Mouse (Mus musculus): ENCODE measurements at regions not wholly inside any gene's neighbourhood (a gene's known extent, or its start where the extent isn't known, plus 50 kb on each side); places are given as distances from the start of the nearest gene placed in this dataset.

DNA sequence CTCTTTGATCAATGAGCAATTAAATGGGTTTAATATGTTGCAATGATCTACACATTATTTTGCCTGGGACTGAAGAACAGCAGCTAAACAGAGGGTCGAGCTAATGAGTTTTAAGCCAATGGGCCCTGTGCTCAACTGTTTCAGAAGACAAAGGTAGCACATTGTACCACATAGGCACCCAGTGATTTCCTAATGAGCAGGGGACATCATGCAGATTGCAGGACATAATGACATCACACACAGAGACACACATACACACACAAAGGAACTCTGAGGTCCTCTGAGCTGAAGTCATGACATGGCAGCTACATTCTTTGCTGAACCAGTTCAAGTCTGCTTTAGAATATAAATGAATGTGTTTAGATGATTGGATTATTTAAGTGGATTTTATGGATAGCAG lies 71.9 kb downstream of the Zfp330 start:
- Histone ChIP-seq H3K9ac (no peak overlapping the region), H3K4me3 (no peak overlapping the region), H3K27me3 (no peaks in the 10 kb centered on the region), H3K36me3 (no peaks in the 10 kb centered on the region), H3K4me2 (no peak overlapping the region), H3K27ac (no peak overlapping the region), H3K9me3 (no peaks in the 10 kb centered on the region), H3K4me1 (replicated peaks) (no peaks in the 10 kb centered on the region)
- 60% methylated on average over 1 of the region's 1 CpGs for WGBS
- ATAC-seq (ENCODE audit: low FRiP score), result no peak

DNA sequence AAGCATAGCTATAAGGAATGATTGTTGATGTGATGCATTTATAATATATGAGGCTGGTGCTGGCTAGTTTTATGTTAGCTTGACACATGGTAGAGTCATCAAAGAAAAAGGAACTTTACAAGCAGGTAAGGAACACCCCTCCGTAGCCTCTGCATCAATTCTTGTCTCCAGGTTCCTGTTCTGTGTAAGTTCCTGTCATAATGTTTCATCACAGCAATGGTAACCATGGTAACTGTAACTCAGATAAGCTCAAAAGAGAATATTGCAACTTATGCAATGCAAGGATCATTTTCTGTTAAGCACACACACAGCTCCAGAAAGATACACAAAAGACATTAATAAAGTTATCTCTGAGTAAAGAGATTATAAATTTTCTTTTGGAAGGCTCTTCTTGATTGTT lies 73.5 kb downstream of the Zfp330 start:
- Histone ChIP-seq H3K9ac (no peak overlapping the region), H3K9me3 (no peaks in the 10 kb centered on the region), H3K4me1 (replicated peaks) (no peaks in the 10 kb centered on the region), H3K36me3 (no peaks in the 10 kb centered on the region), H3K27ac (no peak overlapping the region), H3K27me3 (no peaks in the 10 kb centered on the region), H3K4me3 (no peak overlapping the region), H3K4me2 (no peak overlapping the region)
- no peak for ATAC-seq (ENCODE audit: low FRiP score)
- WGBS, result 78% methylated on average over 1 of the region's 1 CpGs

DNA sequence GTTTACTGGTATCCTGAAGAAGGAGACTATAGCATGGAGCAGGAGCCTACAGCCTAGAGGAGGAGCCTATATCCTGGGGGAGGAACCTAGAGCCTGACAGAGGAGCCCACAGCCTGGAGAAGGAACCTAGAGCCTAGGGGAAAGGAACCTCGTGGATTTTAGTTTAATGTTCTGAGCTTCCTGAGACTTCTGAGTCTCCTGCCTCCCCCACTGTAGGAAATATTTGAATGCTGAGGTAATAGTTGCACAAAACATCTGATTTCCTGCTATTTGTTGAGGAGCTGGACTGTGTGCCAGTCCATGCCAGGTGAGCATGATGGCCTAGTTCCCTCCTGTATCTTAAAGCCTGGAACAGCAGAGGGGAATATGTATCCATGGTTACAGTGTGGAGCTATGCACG lies 74.7 kb downstream of the Zfp330 start:
- Histone ChIP-seq H3K36me3 (no peaks in the 10 kb centered on the region), H3K9me3 (no peaks in the 10 kb centered on the region), H3K9ac (no peak overlapping the region), H3K4me3 (no peak overlapping the region), H3K27ac (no peak overlapping the region), H3K4me2 (no peak overlapping the region), H3K4me1 (replicated peaks) (no peaks in the 10 kb centered on the region), H3K27me3 (no peaks in the 10 kb centered on the region)
- 77% methylated on average over 2 of the region's 2 CpGs for WGBS
- no peak for ATAC-seq (ENCODE audit: low FRiP score)

DNA sequence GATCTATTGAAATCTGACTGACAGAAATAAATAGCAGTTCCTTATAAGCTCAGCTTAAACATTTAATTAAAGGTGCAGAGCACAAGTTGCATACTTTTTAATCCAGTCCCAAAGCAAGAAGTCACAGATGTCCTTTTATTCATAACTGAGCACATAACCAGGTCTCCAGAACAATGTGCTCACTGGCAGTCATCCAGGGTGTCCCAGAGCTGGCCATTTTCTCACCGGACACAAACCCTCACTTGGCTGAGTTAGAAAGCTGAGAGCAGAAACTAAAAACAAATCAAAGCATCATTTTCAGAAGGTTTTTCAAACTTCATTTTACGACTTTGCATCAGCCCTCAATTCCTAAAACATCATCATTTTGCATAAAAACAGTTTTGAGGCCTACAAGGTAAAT lies 75.9 kb downstream of the Zfp330 start:
- no peak overlapping the region for H3K4me3 ChIP-seq
- H3K4me2 ChIP-seq, result no peak overlapping the region
- H3K9me3 ChIP-seq, result no peaks in the 10 kb centered on the region
- WGBS, result 78% methylated on average over 2 of the region's 2 CpGs
- H3K9ac ChIP-seq, result no peak overlapping the region
- H3K27ac ChIP-seq, result no peak overlapping the region
- H3K4me1 ChIP-seq (replicated peaks), result no peaks in the 10 kb centered on the region
- ATAC-seq (ENCODE audit: low FRiP score), result no peak
- no peaks in the 10 kb centered on the region for H3K27me3 ChIP-seq
- no peaks in the 10 kb centered on the region for H3K36me3 ChIP-seq

DNA sequence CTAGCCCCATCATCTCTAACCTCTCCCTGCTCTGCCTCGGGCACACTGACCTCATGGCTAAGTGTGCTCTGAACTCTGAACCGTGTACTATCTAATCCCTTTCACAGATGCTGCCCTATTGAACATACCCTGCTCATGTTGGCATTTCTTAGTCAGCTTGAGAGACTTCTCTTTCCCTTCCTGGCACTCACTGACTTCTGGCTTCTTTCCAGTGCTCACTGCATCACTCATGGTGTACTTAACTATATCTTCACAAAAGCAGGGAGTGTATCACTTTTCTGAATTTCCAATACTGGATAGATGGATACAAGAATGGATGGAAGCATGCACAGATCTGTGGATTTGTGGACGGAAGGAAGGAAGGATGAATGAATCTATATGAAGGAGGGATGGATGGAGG lies 80.9 kb downstream of the Zfp330 start:
- no peaks in the 10 kb centered on the region for H3K36me3 ChIP-seq
- H3K4me3 ChIP-seq, result no peak overlapping the region
- ATAC-seq (ENCODE audit: low FRiP score), result no peak
- WGBS, result 85% methylated on average over 3 of the region's 3 CpGs
- no peak overlapping the region for H3K27ac ChIP-seq
- H3K4me2 ChIP-seq, result no peak overlapping the region
- no peaks in the 10 kb centered on the region for H3K4me1 ChIP-seq (replicated peaks)
- H3K9me3 ChIP-seq, result no peaks in the 10 kb centered on the region
- no peaks in the 10 kb centered on the region for H3K27me3 ChIP-seq
- no peak overlapping the region for H3K9ac ChIP-seq

DNA sequence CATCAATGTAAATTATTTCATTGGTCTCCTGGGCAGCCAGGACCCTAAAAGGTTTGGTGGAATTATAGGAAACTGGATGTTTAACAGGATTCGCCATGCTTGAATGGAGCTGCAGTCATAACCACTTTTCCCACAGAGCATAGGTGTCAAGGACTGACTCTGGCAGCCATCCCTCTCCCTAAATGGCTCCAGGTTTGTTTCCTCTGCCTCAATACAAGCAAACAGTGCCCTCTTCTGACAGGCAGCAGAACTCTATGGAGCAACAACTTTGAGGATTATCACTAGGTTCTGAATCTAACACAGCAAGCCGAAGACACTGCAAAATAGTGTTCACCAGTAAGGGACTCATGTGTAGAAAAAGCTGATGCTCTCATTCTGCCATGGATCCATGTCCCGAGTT lies 84.6 kb downstream of the Zfp330 start:
- Histone ChIP-seq H3K4me1 (replicated peaks) (no peaks in the 10 kb centered on the region), H3K36me3 (no peaks in the 10 kb centered on the region), H3K9me3 (no peaks in the 10 kb centered on the region), H3K4me2 (no peak overlapping the region), H3K27ac (no peak overlapping the region), H3K4me3 (no peak overlapping the region), H3K9ac (no peak overlapping the region), H3K27me3 (no peaks in the 10 kb centered on the region)
- 69% methylated on average over 3 of the region's 3 CpGs for WGBS
- peak; percentile 74 for ATAC-seq (ENCODE audit: low FRiP score)

DNA sequence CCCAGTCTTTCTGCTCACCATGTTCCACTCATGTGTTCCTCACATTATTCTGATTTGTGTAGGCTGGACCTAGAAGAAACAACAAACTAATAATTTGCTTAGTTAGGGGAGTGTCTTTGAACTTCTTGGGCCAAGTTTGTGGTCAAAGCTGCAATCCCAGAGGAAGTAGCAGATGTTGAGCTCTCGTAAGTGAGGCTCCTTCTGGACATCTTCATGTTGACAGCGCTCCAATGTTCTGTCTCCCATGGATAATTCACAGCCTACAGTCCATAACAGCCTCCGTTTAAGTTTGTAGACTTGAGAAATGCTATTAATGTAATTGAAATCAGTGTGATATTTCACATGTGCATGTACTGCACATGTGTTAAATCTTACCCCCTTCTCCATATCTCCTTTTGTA lies 88.0 kb downstream of the Zfp330 start:
- Histone ChIP-seq H3K36me3 (no peaks in the 10 kb centered on the region), H3K4me2 (no peak overlapping the region), H3K4me1 (replicated peaks) (no peaks in the 10 kb centered on the region), H3K9ac (no peak overlapping the region), H3K27ac (no peak overlapping the region), H3K9me3 (no peaks in the 10 kb centered on the region), H3K4me3 (no peak overlapping the region), H3K27me3 (no peaks in the 10 kb centered on the region)
- WGBS, result 84% methylated on average over 3 of the region's 3 CpGs
- no peak for ATAC-seq (ENCODE audit: low FRiP score)

DNA sequence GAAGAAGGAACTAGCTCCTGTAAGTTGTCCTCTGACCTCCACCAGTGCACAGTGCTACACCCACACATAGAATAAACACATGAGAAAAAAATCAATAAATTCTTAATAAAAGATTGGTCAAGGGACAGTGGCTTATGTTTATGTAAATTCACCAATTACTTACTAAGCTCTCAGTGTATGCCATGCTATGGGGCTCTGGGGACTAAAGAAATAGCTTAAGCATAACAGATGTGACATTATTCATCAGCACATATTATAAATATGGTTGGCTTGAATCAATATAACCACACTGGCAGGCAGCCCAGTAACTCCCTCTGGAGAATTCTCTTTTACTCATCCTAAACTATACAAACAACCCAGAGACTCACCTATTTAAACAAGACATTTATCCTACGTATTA lies 95.2 kb downstream of the Zfp330 start:
- ATAC-seq (ENCODE audit: low FRiP score), result 0 out of 2 replicates have a peak, but pooled peaks have one; percentile 39
- Histone ChIP-seq H3K4me2 (no peak overlapping the region), H3K9ac (no peak overlapping the region), H3K4me1 (replicated peaks) (no peaks in the 10 kb centered on the region), H3K9me3 (no peaks in the 10 kb centered on the region), H3K27ac (no peak overlapping the region), H3K36me3 (no peaks in the 10 kb centered on the region), H3K4me3 (no peak overlapping the region), H3K27me3 (no peaks in the 10 kb centered on the region)
- WGBS, result 54% methylated on average over 1 of the region's 1 CpGs

DNA sequence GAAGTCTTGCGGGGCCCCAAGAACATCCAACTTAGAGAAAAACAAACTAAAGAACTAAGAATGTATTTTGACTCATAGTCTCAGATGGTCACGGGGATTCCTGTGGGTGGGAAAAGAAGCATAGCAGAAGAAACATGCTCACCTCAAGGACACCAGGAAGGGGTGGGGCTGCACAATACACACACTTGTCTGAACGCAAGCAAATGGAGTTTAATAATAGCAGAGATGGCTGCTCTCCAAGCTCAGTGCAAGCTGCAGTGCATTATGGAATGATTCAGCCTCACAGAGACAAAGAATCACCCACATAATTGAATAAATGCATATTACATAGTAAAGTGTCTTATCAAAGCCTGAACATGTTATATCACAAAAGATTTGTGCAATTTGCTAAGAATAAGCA lies 96.2 kb downstream of the Zfp330 start:
- H3K4me2 ChIP-seq, result no peak overlapping the region
- no peak for ATAC-seq (ENCODE audit: low FRiP score)
- no peak overlapping the region for H3K9ac ChIP-seq
- H3K27me3 ChIP-seq, result no peaks in the 10 kb centered on the region
- no peaks in the 10 kb centered on the region for H3K9me3 ChIP-seq
- H3K4me3 ChIP-seq, result no peak overlapping the region
- no peaks in the 10 kb centered on the region for H3K36me3 ChIP-seq
- no peaks in the 10 kb centered on the region for H3K4me1 ChIP-seq (replicated peaks)
- no peak overlapping the region for H3K27ac ChIP-seq
- WGBS, result 87% methylated on average over 3 of the region's 3 CpGs

DNA sequence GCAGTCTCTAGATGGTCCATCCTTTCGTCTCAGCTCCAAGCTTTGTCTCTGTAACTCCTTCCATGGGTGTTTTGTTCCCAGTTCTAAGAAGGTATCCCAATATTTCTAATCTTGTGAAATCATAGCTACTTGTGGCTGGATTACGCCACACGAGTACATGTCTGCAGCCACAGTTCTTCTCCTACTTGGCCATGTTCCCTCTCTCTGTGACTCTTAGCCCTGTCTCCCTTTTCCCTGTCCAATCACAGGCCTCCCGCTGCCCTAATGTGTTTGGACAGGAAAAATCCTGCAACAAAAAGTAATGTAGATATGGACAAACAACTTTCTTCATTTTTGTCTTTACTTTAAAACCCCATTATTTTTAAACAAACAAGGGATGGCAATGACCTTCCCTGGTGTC lies 104.7 kb downstream of the Zfp330 start:
- Histone ChIP-seq H3K4me2 (no peak overlapping the region), H3K36me3 (no peaks in the 10 kb centered on the region), H3K9ac (no peak overlapping the region), H3K27ac (no peak overlapping the region), H3K9me3 (no peaks in the 10 kb centered on the region), H3K27me3 (no peaks in the 10 kb centered on the region), H3K4me3 (no peak overlapping the region), H3K4me1 (replicated peaks) (no peaks in the 10 kb centered on the region)
- WGBS, result 88% methylated on average over 4 of the region's 4 CpGs
- ATAC-seq (ENCODE audit: low FRiP score), result no peak

DNA sequence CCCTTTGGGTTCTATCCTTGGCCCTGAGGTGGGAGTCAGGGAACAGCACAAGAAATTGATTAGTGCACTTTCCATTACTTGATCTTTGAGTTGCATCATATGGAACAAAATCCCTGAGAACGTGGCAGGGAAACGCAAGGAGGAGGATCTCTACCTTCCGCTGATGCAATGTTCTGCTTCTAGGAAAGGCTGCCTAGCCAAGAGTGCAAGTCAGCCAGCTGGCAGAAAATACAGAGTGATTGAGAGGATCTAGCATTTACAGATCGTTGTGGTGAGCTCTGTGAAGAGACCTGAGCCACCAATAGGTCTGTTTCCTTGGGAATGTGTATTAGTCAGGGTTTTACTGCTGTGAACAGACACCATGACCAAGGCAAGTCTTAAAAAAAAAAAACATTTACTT lies 108.8 kb downstream of the Zfp330 start:
- Histone ChIP-seq H3K4me1 (replicated peaks) (no peaks in the 10 kb centered on the region), H3K4me3 (no peak overlapping the region), H3K27me3 (no peaks in the 10 kb centered on the region), H3K9me3 (no peaks in the 10 kb centered on the region), H3K4me2 (no peak overlapping the region), H3K9ac (no peak overlapping the region), H3K27ac (no peak overlapping the region), H3K36me3 (no peaks in the 10 kb centered on the region)
- ATAC-seq (ENCODE audit: low FRiP score), result no peak
- 92% methylated on average over 4 of the region's 4 CpGs for WGBS

DNA sequence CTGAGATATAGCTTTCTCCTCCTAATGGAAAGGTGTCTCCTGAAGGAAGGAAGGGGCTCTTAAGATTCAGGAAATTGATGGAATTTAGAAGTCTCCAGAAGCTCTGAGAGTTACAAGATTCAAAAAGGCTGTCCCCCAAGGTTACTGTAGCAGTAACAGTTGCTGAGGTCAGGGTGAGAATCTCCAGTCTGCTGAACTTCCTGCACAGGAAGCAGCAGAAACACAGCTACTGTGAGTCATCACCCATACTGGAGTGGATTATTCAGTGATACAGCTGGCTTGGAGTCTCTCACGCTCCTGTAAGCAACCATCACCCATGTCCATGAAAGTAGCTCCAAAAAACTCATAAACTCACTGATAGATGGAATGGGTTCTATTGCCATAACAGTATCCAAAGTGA lies 133.5 kb downstream of the Zfp330 start:
- Histone ChIP-seq H3K4me1 (replicated peaks) (no peaks in the 10 kb centered on the region), H3K9ac (no peak overlapping the region), H3K36me3 (no peaks in the 10 kb centered on the region), H3K4me2 (no peak overlapping the region), H3K9me3 (no peaks in the 10 kb centered on the region), H3K27me3 (no peaks in the 10 kb centered on the region), H3K4me3 (no peak overlapping the region), H3K27ac (no peak overlapping the region)
- 79% methylated on average over 1 of the region's 1 CpGs for WGBS
- ATAC-seq (ENCODE audit: low FRiP score), result no peak

DNA sequence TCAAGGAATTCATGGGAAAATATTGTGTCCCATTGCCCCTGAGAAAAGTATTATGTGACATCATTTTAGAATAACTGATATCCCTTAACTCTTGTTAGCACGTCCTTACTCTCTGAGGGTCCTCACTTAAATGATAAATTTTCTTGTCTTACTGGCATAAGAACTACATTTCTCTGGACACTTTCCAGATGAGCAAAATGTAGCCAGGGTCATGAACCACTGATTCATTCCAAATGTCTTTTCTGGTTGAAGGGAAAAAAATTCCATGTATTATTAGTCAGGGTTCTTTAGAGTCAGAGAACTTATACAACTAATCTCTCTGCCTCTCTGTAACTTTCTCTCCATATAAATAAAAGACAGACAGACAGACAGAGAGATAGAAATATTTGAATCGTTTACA lies 143.5 kb downstream of the Zfp330 start:
- no peak overlapping the region for H3K4me3 ChIP-seq
- no peaks in the 10 kb centered on the region for H3K4me1 ChIP-seq (replicated peaks)
- H3K36me3 ChIP-seq, result no peaks in the 10 kb centered on the region
- H3K9ac ChIP-seq, result no peak overlapping the region
- H3K27ac ChIP-seq, result no peak overlapping the region
- no peaks in the 10 kb centered on the region for H3K27me3 ChIP-seq
- WGBS, result 79% methylated on average over 2 of the region's 2 CpGs
- no peak overlapping the region for H3K4me2 ChIP-seq
- H3K9me3 ChIP-seq, result no peaks in the 10 kb centered on the region
- ATAC-seq (ENCODE audit: low FRiP score), result no peak
